Mouse (Mus musculus) forebrain, embryonic 12.5 days (tissue): ENCODE measurements at regions not wholly inside any gene's neighbourhood (a gene's known extent, or its start where the extent isn't known, plus 50 kb on each side); places are given as distances from the start of the nearest gene placed in this dataset.

Experiments
- ATAC-seq: fragments of 200-750 bp; cut with Nextera tagmentation; 2 replicates; pipeline ENCODE4 v1.8.0; 2017; ENCODE audit warnings: moderate TSS enrichment; ENCODE audit not compliant: low FRiP score
- H3K27ac ChIP-seq: fragments of 300-500 bp; sonication (generic); 2 replicates; pipeline ENCODE4 v1.5.1; 2016; ENCODE audit warnings: mild to moderate bottlenecking
- H3K27me3 ChIP-seq: fragments of 300-500 bp; sonication (generic); 2 replicates; pipeline ENCODE4 v1.6.1; 2016; ENCODE audit warnings: mild to moderate bottlenecking
- H3K36me3 ChIP-seq: fragments of 300-500 bp; sonication (generic); replicated peaks from 2 replicates; pipeline ENCODE4 v1.6.1; 2016; ENCODE audit warnings: mild to moderate bottlenecking
- H3K4me1 ChIP-seq: fragments of 300-500 bp; sonication (generic); 2 replicates; pipeline ENCODE4 v1.6.1; 2016
- H3K4me2 ChIP-seq: fragments of 300-500 bp; sonication (generic); 2 replicates; pipeline ENCODE4 v1.6.1; 2016; ENCODE audit warnings: mild to moderate bottlenecking, moderate library complexity
- H3K4me3 ChIP-seq: fragments of 300-500 bp; sonication (generic); replicated peaks from 2 replicates; pipeline ENCODE4 v1.5.1; 2016; ENCODE audit warnings: mild to moderate bottlenecking
- H3K9ac ChIP-seq: fragments of 300-500 bp; sonication (generic); 2 replicates; pipeline ENCODE4 v1.6.1; 2016; ENCODE audit warnings: mild to moderate bottlenecking
- H3K9me3 ChIP-seq: fragments of 300-500 bp; sonication (generic); 2 replicates; pipeline ENCODE4 v1.6.1; 2016
- WGBS: fragments of 180-500 bp; shearing (Covaris S2); methylation state at CpG from one replicate; pipeline ENCODE4 v1.1.7; 2016; 5-methylcytosine and 5-hydroxymethylcytosine counted together

GRCm38 (mm10) chr4:39717477-39717876 is 267.4 kb downstream of the 1700009N14Rik start:
- Histone ChIP-seq H3K4me3 (no peak overlapping the region), H3K9ac (no peak overlapping the region), H3K27me3 (no peaks in the 10 kb centered on the region), H3K27ac (no peak overlapping the region), H3K9me3 (no peaks in the 10 kb centered on the region), H3K36me3 (no peaks in the 10 kb centered on the region), H3K4me2 (no peak overlapping the region), H3K4me1 (no peaks in the 10 kb centered on the region)
- 93% methylated on average over 6 of the region's 6 CpGs for WGBS
- no peak for ATAC-seq

- no peak overlapping the region for H3K27ac ChIP-seq
- no peak for ATAC-seq
- WGBS, result 85% methylated on average over 7 of the region's 7 CpGs
- H3K4me1 ChIP-seq, result no peaks in the 10 kb centered on the region
- no peak overlapping the region for H3K9ac ChIP-seq
- no peaks in the 10 kb centered on the region for H3K9me3 ChIP-seq
- H3K27me3 ChIP-seq, result no peaks in the 10 kb centered on the region
- H3K36me3 ChIP-seq, result no peaks in the 10 kb centered on the region
- H3K4me2 ChIP-seq, result no peak overlapping the region
- H3K4me3 ChIP-seq, result no peak overlapping the region
Measured at GRCm38 (mm10) chr4:39718691-39719090, 268.6 kb downstream of the 1700009N14Rik start.

GRCm38 (mm10) chr4:39719951-39720350 is 269.9 kb downstream of the 1700009N14Rik start:
- no peaks in the 10 kb centered on the region for H3K4me1 ChIP-seq
- no peaks in the 10 kb centered on the region for H3K9me3 ChIP-seq
- no peak overlapping the region for H3K9ac ChIP-seq
- H3K27ac ChIP-seq, result no peak overlapping the region
- H3K27me3 ChIP-seq, result no peaks in the 10 kb centered on the region
- no peaks in the 10 kb centered on the region for H3K36me3 ChIP-seq
- no peak overlapping the region for H3K4me2 ChIP-seq
- no peak overlapping the region for H3K4me3 ChIP-seq
- 80% methylated on average over 4 of the region's 4 CpGs for WGBS
- ATAC-seq, result no peak

- H3K9me3 ChIP-seq, result no peaks in the 10 kb centered on the region
- no peaks in the 10 kb centered on the region for H3K4me1 ChIP-seq
- no peak overlapping the region for H3K4me3 ChIP-seq
- no peak overlapping the region for H3K9ac ChIP-seq
- ATAC-seq, result no peak
- H3K4me2 ChIP-seq, result no peak overlapping the region
- no peak overlapping the region for H3K27ac ChIP-seq
- WGBS, result 82% methylated on average over 7 of the region's 7 CpGs
- no peaks in the 10 kb centered on the region for H3K27me3 ChIP-seq
- H3K36me3 ChIP-seq, result no peaks in the 10 kb centered on the region
Measured at GRCm38 (mm10) chr4:39721524-39721923, 271.4 kb downstream of the 1700009N14Rik start.

GRCm38 (mm10) chr4:39765586-39765985 is 315.5 kb downstream of the 1700009N14Rik start:
- Histone ChIP-seq H3K4me1 (no peaks in the 10 kb centered on the region), H3K36me3 (no peaks in the 10 kb centered on the region), H3K9me3 (no peaks in the 10 kb centered on the region), H3K27ac (no peak overlapping the region), H3K4me2 (no peak overlapping the region), H3K4me3 (no peak overlapping the region), H3K27me3 (no peaks in the 10 kb centered on the region), H3K9ac (no peak overlapping the region)
- no peak for ATAC-seq
- WGBS, result 87% methylated on average over 2 of the region's 2 CpGs

- Histone ChIP-seq H3K27me3 (no peaks in the 10 kb centered on the region), H3K9me3 (no peaks in the 10 kb centered on the region), H3K4me2 (no peak overlapping the region), H3K27ac (no peak overlapping the region), H3K4me3 (no peak overlapping the region), H3K9ac (no peak overlapping the region), H3K4me1 (no peaks in the 10 kb centered on the region), H3K36me3 (no peaks in the 10 kb centered on the region)
- 88% methylated on average over 5 of the region's 5 CpGs for WGBS
- ATAC-seq, result no peak
Measured at GRCm38 (mm10) chr4:39791096-39791495, 341.0 kb downstream of the 1700009N14Rik start.

GRCm38 (mm10) chr4:39809950-39810349 is 332.9 kb upstream of the Aco1 start:
- Histone ChIP-seq H3K4me1 (no peaks in the 10 kb centered on the region), H3K36me3 (no peaks in the 10 kb centered on the region), H3K9me3 (no peaks in the 10 kb centered on the region), H3K4me3 (no peak overlapping the region), H3K4me2 (no peak overlapping the region), H3K27ac (no peak overlapping the region), H3K9ac (no peak overlapping the region), H3K27me3 (no peaks in the 10 kb centered on the region)
- ATAC-seq, result no peak
- 82% methylated on average over 3 of the region's 3 CpGs for WGBS

- no peaks in the 10 kb centered on the region for H3K27me3 ChIP-seq
- no peak overlapping the region for H3K4me2 ChIP-seq
- ATAC-seq, result no peak
- WGBS, result 79% methylated on average over 4 of the region's 4 CpGs
- H3K27ac ChIP-seq, result no peak overlapping the region
- H3K9ac ChIP-seq, result no peak overlapping the region
- no peaks in the 10 kb centered on the region for H3K36me3 ChIP-seq
- no peaks in the 10 kb centered on the region for H3K9me3 ChIP-seq
- no peaks in the 10 kb centered on the region for H3K4me1 ChIP-seq
- no peak overlapping the region for H3K4me3 ChIP-seq
Measured at GRCm38 (mm10) chr4:39812766-39813165, 330.1 kb upstream of the Aco1 start.

- H3K27me3 ChIP-seq, result no peaks in the 10 kb centered on the region
- no peak for ATAC-seq
Measured at GRCm38 (mm10) chr4:39815620-39816019, 327.3 kb upstream of the Aco1 start.

GRCm38 (mm10) chr4:39817675-39818074 is 325.2 kb upstream of the Aco1 start:
- H3K9me3 ChIP-seq, result no peaks in the 10 kb centered on the region
- no peak overlapping the region for H3K4me3 ChIP-seq
- no peak for ATAC-seq

More at GRCm38 (mm10) chr4:39815620-39816019, 327.3 kb upstream of the Aco1 start:
- Histone ChIP-seq H3K4me2 (no peak overlapping the region), H3K9me3 (no peaks in the 10 kb centered on the region), H3K4me3 (no peak overlapping the region), H3K4me1 (no peaks in the 10 kb centered on the region), H3K9ac (no peak overlapping the region), H3K27ac (no peak overlapping the region), H3K36me3 (no peaks in the 10 kb centered on the region)

GRCm38 (mm10) chr4:39833634-39834033 is 309.2 kb upstream of the Aco1 start:
- no peak overlapping the region for H3K9ac ChIP-seq
- H3K4me3 ChIP-seq, result no peak overlapping the region
- H3K4me2 ChIP-seq, result no peak overlapping the region
- H3K4me1 ChIP-seq, result no peaks in the 10 kb centered on the region
- no peaks in the 10 kb centered on the region for H3K27me3 ChIP-seq
- H3K36me3 ChIP-seq, result no peaks in the 10 kb centered on the region
- 82% methylated on average over 1 of the region's 1 CpGs for WGBS
- no peak overlapping the region for H3K27ac ChIP-seq
- H3K9me3 ChIP-seq, result no peaks in the 10 kb centered on the region
- no peak for ATAC-seq

More at GRCm38 (mm10) chr4:39817675-39818074, 325.2 kb upstream of the Aco1 start:
- 81% methylated on average over 4 of the region's 4 CpGs for WGBS
- no peak overlapping the region for H3K27ac ChIP-seq
- H3K36me3 ChIP-seq, result no peaks in the 10 kb centered on the region
- H3K27me3 ChIP-seq, result no peaks in the 10 kb centered on the region
- no peak overlapping the region for H3K9ac ChIP-seq
- no peaks in the 10 kb centered on the region for H3K4me1 ChIP-seq
- H3K4me2 ChIP-seq, result no peak overlapping the region
